Mouse (Mus musculus) intestine, postnatal 0 days (tissue): ENCODE results near the gene Ubap2. TPM values are rescaled to one million over a fixed set of nuclear protein-coding genes. Genes with fewer than 3 reads are reported as not detected.

ENCODE experiments used
- ATAC-seq: fragments of 200-750 bp; cut with Nextera tagmentation; 2 replicates; pipeline ENCODE4 v1.8.0; 2017; ENCODE audit warnings: mild to moderate bottlenecking, moderate TSS enrichment, moderate library complexity
- H3K27ac ChIP-seq: fragments of 300-500 bp; sonication (generic); 2 replicates; pipeline ENCODE4 v1.5.1; 2014; ENCODE audit warnings: mild to moderate bottlenecking, low read depth, low read length, moderate library complexity
- H3K27me3 ChIP-seq: fragments of 300-500 bp; sonication (generic); replicated peaks from 2 replicates; pipeline ENCODE4 v1.6.1; 2014; ENCODE audit warnings: low read length, mixed read lengths; ENCODE audit not compliant: control insufficient read depth, insufficient read depth
- H3K36me3 ChIP-seq: fragments of 300-500 bp; sonication (generic); 2 replicates; pipeline ENCODE4 v1.6.1; 2014; ENCODE audit warnings: mild to moderate bottlenecking, moderate library complexity; ENCODE audit not compliant: control insufficient read depth, insufficient read depth
- H3K4me1 ChIP-seq: fragments of 300-500 bp; sonication (generic); replicated peaks from 2 replicates; pipeline ENCODE4 v1.6.1; 2014; ENCODE audit warnings: antibody characterized with exemption, low read length, mixed read lengths; ENCODE audit not compliant: control insufficient read depth, insufficient read depth
- H3K4me2 ChIP-seq: fragments of 300-500 bp; sonication (generic); replicated peaks from 2 replicates; pipeline ENCODE4 v1.6.1; 2014; ENCODE audit warnings: low read depth, mild to moderate bottlenecking, moderate library complexity
- H3K4me3 ChIP-seq: fragments of 300-500 bp; sonication (generic); 2 replicates; pipeline ENCODE4 v1.5.1; 2014; ENCODE audit warnings: low read depth, low read length
- H3K9ac ChIP-seq: fragments of 300-500 bp; sonication (generic); 2 replicates; pipeline ENCODE4 v1.6.1; 2014; ENCODE audit warnings: mild to moderate bottlenecking, low read depth, low read length
- H3K9me3 ChIP-seq: fragments of 300-500 bp; sonication (generic); 2 replicates; pipeline ENCODE4 v1.6.1; 2016; ENCODE audit warnings: mixed run types; ENCODE audit not compliant: control insufficient read depth
- CTCF ChIP-seq: sonication (generic); IDR thresholded peaks from 2 replicates; pipeline ENCODE4 v1.5.1; 2016; ENCODE audit warnings: low read depth, mild to moderate bottlenecking, control low read depth, antibody characterized with exemption, moderate library complexity
- WGBS: fragments of 180-500 bp; shearing (Covaris S2); extraction: QIAGEN DNeasy Blood & Tissue Kit; methylation state at CpG from one replicate; pipeline ENCODE4 v1.1.7; 2014; 5-methylcytosine and 5-hydroxymethylcytosine counted together
- polyA plus RNA-seq: library from polyadenylated mRNA; unstranded; fragments of >200 nt; fragmentation: Nextera tagmentation; extraction: Ambion mirVana; gene quantifications from 2 replicates; pipeline ENCODE4 v1.2.1, GENCODE M21; 2015

Gene Ubap2
- polyA plus RNA-seq, 1 experiment from 2014 or later: 15.3 TPM

DNA sequence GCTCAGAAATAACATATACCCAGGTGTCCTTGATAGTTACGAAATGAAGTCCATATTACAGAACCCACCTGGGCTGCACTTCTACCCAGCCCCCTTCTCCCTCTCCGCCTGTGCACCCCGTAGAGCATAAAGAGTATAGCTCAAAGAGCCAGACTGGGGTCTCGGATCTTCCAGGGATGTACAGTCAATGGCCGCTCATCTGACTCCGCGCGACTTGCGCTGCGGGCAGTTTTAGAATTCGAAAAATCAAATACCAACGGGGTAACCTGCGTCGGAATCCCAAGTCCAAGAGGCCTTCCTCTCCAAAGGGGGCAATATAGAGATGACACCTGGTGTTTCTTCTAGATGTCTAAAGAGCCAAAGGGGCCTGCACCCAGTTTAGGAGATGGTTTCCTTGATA is 38.8 kb upstream of the Ubap2 start:
- Histone ChIP-seq H3K4me1 (no peaks in the 10 kb centered on the region), H3K27ac (peak overlapping the region; percentile 100), H3K9ac (peak overlapping the region; percentile 97), H3K9me3 (no peaks in the 10 kb centered on the region), H3K4me3 (peak overlapping the region; percentile 98), H3K4me2 (peak overlapping the region; percentile 71), H3K27me3 (no peaks in the 10 kb centered on the region), H3K36me3 (peaks cover 20% of the 10 kb centered on the region)
- WGBS: 8% methylated on average over 14 of the region's 14 CpGs
- ATAC-seq: no peak
- TF ChIP-seq CTCF: 0 out of 2 replicates have a peak, but pooled peaks have one; percentile 4

DNA sequence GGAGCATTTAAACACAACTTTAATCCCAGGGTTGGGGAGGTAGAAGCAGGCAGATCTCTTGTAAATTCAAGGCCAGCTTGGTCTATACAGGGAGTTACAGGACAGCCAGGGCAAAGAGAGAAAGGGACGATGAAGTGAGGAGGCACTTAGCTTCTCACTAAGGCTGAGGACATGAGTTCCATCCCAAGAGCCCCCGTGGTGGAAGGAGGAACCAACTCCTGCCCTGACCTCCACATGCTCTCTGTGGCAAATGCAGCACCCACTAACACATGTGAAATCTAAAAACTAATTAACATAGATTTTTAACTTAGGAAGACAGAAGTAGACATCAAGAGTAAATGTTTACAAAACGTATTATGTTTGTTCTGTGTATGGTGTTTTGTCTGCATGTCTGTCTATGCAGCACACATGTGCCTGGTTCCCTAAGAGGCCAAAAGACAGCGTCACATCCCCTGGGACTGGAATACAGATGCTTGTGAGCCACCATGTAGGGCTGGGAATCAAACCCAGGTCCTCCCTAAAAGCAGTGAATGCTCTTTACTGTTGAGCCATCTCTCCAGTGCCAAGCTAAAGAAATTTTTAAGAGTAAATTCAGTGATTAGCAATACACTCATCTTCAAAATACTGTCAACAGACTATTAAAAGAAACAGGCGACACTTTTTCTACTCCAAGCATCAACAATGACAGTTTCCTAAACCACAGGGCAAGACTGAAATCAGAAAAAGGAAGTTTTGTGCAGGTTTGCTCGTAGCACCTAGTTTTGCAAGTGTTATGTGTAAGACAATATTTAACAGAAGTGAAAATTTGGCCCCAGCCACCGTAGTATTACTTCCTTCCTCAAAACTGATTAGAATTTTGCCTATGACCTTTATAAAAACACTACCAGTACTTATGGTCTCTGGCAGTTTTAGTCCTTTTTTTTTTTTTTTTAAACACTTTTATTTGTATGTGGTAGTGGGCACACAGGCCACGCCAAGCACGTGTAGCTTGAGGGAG is 35.9 kb upstream of the Ubap2 start:
- TF ChIP-seq CTCF: no peak
- Histone ChIP-seq H3K9me3 (no peaks in the 10 kb centered on the region), H3K36me3 (peaks cover 38% of the 10 kb centered on the region), H3K9ac (no peak overlapping the region), H3K27me3 (no peaks in the 10 kb centered on the region), H3K4me1 (no peaks in the 10 kb centered on the region), H3K4me3 (no peak overlapping the region), H3K27ac (no peak overlapping the region), H3K4me2 (no peak overlapping the region)
- ATAC-seq: no peak
- WGBS: 86% methylated on average over 9 of the region's 9 CpGs

DNA sequence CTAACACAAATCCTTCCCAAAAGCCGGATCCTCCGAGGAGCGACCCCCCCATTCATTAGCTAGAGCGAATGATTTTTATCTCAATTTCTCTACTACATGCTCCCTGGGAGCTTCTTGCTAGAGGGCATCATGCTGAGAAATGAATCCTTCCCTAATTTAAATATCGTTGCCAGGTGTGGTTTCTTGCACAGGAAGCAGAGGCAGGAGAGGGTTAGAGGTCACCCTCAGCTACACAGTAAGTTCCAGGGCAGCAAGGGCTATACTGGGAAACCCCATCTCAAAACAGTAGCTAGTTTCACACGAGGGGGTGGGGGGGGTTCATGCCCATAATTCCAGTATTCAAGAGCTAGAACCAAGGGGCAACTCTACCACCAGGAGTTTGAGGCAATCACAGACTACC is 32.5 kb upstream of the Ubap2 start:
- Histone ChIP-seq H3K4me1 (no peaks in the 10 kb centered on the region), H3K27me3 (no peaks in the 10 kb centered on the region), H3K36me3 (peaks cover 47% of the 10 kb centered on the region), H3K4me3 (no peak overlapping the region), H3K9me3 (no peaks in the 10 kb centered on the region), H3K9ac (no peak overlapping the region), H3K4me2 (no peak overlapping the region), H3K27ac (no peak overlapping the region)
- ATAC-seq: no peak
- no peak for TF ChIP-seq CTCF
- WGBS: 79% methylated on average over 6 of the region's 6 CpGs

DNA sequence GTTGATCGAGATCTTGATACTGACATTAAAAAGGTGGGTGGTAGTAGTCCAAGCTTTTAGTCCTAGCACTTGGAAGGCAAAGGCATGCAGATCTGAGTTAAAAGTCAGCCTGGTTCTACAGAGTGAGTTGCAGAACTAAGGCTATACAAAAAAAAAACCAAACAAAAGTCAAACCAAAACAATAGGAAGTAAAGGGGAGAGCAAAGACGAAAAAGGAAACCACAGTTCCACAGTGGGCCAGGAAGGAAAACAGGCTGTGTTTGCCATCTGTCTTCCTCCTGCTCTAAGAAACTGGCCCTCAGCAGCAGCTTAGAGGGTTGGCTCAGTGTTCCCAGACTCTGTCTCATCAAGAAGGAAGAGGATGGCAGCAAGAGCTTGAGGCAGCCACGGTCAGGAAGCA is 29.4 kb upstream of the Ubap2 start:
- no peak overlapping the region for H3K4me2 ChIP-seq
- WGBS: 58% methylated on average over 3 of the region's 3 CpGs
- TF ChIP-seq CTCF: no peak
- no peak overlapping the region for H3K27ac ChIP-seq
- H3K4me1 ChIP-seq: no peaks in the 10 kb centered on the region
- H3K4me3 ChIP-seq: no peak overlapping the region
- peaks cover 58% of the 10 kb centered on the region for H3K36me3 ChIP-seq
- no peak for ATAC-seq
- H3K9ac ChIP-seq: no peak overlapping the region
- no peaks in the 10 kb centered on the region for H3K9me3 ChIP-seq
- no peaks in the 10 kb centered on the region for H3K27me3 ChIP-seq

DNA sequence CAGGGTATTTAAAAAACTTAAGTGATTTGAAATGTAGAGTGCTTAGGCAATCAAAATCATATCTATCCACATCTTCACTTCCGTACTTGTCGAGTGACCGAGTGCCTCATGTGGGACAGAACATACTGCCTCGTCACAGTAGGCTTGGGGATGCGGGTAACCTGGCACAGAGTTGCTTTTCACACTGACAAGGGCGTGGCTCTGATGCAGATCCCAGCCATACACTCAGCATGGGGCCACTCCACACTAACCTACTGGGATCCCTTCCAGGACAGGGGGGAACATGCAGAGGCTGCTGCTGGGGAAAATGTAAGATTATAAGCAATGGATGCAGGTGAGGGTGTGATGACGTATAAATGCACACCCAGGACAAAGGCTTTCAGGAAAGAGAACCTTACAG is 28.7 kb upstream of the Ubap2 start:
- Histone ChIP-seq H3K36me3 (peaks cover 64% of the 10 kb centered on the region), H3K4me3 (no peak overlapping the region), H3K27me3 (no peaks in the 10 kb centered on the region), H3K9me3 (no peaks in the 10 kb centered on the region), H3K4me2 (no peak overlapping the region), H3K27ac (no peak overlapping the region), H3K4me1 (no peaks in the 10 kb centered on the region), H3K9ac (no peak overlapping the region)
- TF ChIP-seq CTCF: no peak
- WGBS: 75% methylated on average over 7 of the region's 7 CpGs
- ATAC-seq: no peak

DNA sequence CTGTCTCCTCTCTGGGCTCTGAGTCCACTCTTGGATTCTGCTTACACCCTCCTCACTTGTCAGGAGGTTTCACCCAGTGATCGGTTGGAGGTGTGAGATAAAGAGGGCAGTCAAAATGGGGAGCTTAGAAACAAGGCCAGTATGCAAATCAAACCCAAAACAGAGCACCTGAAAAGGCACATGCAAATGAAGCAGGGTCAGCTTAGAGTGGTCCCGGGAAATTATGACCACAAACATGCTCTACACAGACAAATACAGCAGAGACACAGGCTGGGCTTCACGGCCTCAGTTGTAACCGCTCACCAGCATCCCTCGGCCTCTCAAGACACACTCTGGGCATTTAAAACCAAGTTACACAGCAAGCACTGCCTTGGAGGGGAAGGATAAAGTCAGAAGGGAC is 24.0 kb upstream of the Ubap2 start:
- Histone ChIP-seq H3K4me2 (no peak overlapping the region), H3K27ac (no peak overlapping the region), H3K9me3 (no peaks in the 10 kb centered on the region), H3K4me3 (no peak overlapping the region), H3K4me1 (no peaks in the 10 kb centered on the region), H3K36me3 (peaks cover 88% of the 10 kb centered on the region), H3K9ac (no peak overlapping the region), H3K27me3 (no peaks in the 10 kb centered on the region)
- 96% methylated on average over 5 of the region's 5 CpGs for WGBS
- no peak for ATAC-seq
- no peak for TF ChIP-seq CTCF
